Mouse (Mus musculus): Measurements from ENCODE around the gene Camk2g.

The Camk2g gene

GRCm38 (mm10) chr14:20785231-20785630, 8.7 kb downstream of the Camk2g start:
- DNase-seq (ENCODE audit: low spot score) = no peak

- DNase-seq (ENCODE audit: low spot score) = no peak
Observed at GRCm38 (mm10) chr14:20784708-20785107, 9.2 kb downstream of the Camk2g start.

GRCm38 (mm10) chr14:20783526-20783925, 10.4 kb downstream of the Camk2g start:
- no peak for DNase-seq (ENCODE audit: low spot score)

GRCm38 (mm10) chr14:20782860-20783259, 11.0 kb downstream of the Camk2g start:
- no peak for DNase-seq (ENCODE audit: low spot score)

GRCm38 (mm10) chr14:20780217-20780616, 13.7 kb downstream of the Camk2g start:
- no peak for DNase-seq (ENCODE audit: low spot score)

GRCm38 (mm10) chr14:20778496-20778895, 15.4 kb downstream of the Camk2g start:
- no peak for DNase-seq (ENCODE audit: low spot score)

GRCm38 (mm10) chr14:20775661-20776060, 18.2 kb downstream of the Camk2g start:
- DNase-seq (ENCODE audit: low spot score) = no peak

GRCm38 (mm10) chr14:20773410-20773809, 20.5 kb downstream of the Camk2g start:
- no peak for DNase-seq (ENCODE audit: low spot score)

GRCm38 (mm10) chr14:20772808-20773207, 21.1 kb downstream of the Camk2g start:
- no peak for DNase-seq (ENCODE audit: low spot score)

GRCm38 (mm10) chr14:20771941-20772340, 21.9 kb downstream of the Camk2g start:
- DNase-seq (ENCODE audit: low spot score) = no peak

GRCm38 (mm10) chr14:20768581-20768980, 25.3 kb downstream of the Camk2g start:
- DNase-seq (ENCODE audit: low spot score) = peak; percentile 69

GRCm38 (mm10) chr14:20767936-20768335, 26.0 kb downstream of the Camk2g start:
- DNase-seq (ENCODE audit: low spot score) = no peak

GRCm38 (mm10) chr14:20765642-20766258, 28.1 kb downstream of the Camk2g start:
- DNase-seq (ENCODE audit: low spot score) = peak; percentile 80

GRCm38 (mm10) chr14:20764942-20765341, 28.9 kb downstream of the Camk2g start:
- DNase-seq (ENCODE audit: low spot score) = no peak

GRCm38 (mm10) chr14:20758768-20759435, 35.0 kb downstream of the Camk2g start:
- no peak for DNase-seq (ENCODE audit: low spot score)

- no peak for DNase-seq (ENCODE audit: low spot score)
Observed at GRCm38 (mm10) chr14:20757370-20757907, 36.4 kb downstream of the Camk2g start.

- DNase-seq (ENCODE audit: low spot score) = no peak
Observed at GRCm38 (mm10) chr14:20753792-20754191, 40.1 kb downstream of the Camk2g start.

GRCm38 (mm10) chr14:20750503-20750902, 43.4 kb downstream of the Camk2g start:
- no peak for DNase-seq (ENCODE audit: low spot score)

- no peak for DNase-seq (ENCODE audit: low spot score)
Observed at GRCm38 (mm10) chr14:20749494-20750051, 44.3 kb downstream of the Camk2g start.

GRCm38 (mm10) chr14:20748388-20748787, 45.5 kb downstream of the Camk2g start:
- no peak for DNase-seq (ENCODE audit: low spot score)

GRCm38 (mm10) chr14:20746935-20747334, 47.0 kb downstream of the Camk2g start:
- DNase-seq (ENCODE audit: low spot score) = no peak

GRCm38 (mm10) chr14:20743614-20744013, 50.3 kb downstream of the Camk2g start:
- DNase-seq (ENCODE audit: low spot score) = no peak

GRCm38 (mm10) chr14:20741301-20741700, 52.6 kb downstream of the Camk2g start:
- DNase-seq (ENCODE audit: low spot score) = no peak
